Mouse (Mus musculus) stomach, adult 2 months (tissue): ENCODE results near the gene Stx3. TPM values are rescaled to one million over a fixed set of nuclear protein-coding genes. Genes with fewer than 3 reads are reported as not detected.

Experiments used
- polyA plus RNA-seq: library from polyadenylated mRNA; depleted of rRNA; stranded (reverse); fragments of >200 nt; gene quantifications from 2 replicates; pipeline ENCODE4 v1.2.3, GENCODE M21; 2012; rRNA removed

The Stx3 gene
- polyA plus RNA-seq = 7.2 and 10.5 TPM in 2 replicates

DNA sequence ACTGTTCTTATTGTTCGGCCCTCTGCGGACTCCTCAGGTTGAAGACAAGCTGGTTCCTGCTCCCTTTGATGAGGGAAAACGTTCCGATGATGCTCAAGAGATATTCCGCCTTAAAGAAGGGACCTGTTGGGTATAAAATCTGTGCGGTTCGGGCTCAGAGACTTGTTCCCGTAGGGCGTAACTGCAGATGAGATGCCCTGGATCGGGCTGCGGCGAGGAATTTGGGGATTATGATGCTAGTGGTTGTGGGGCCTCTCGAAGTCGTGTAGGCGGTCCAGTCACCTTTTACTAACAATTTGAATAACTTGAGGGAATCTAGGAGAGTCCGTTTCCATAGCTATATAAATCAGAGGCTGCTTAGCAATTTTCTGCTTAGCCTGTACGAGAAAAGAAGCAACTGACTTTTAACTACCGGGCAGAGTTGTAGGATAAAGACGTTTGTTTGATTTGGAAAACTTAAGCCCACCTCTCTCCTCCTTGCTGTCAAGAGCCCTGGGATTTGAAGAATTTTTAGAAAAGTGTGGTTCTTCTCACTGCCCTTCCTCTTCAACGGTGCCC, at the start of gene Stx3:
Gene Stx3 (minus strand): TSS at position 261 of the 558 bp plus-strand sequence.

DNA sequence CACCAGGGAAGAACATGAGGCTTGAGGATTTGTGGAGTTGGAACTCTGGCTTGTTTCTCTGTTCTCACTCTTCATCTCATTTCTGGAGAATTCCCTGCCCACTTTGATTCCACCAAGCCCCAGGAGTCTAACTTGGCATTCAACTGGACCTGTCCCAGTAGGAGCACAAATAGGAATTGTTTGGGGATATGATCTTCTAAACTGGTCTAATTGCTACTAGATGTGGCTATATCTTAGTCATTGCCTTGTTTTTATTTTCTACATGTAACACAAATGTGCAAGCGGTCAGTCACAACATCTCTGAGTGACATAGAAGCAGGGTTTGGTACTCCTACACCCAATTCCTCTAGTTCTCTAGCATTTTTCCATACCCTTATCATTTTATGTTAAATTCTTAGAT, 41.8 kb upstream of the Stx3 start, which contains the start of gene Olfr1418:
Gene Olfr1418 (minus strand): TSS at position 101 of the 400 bp plus-strand sequence.

GRCm38 (mm10) chr19:11839119-11839518, 19.9 kb upstream of the Stx3 start, which contains the start of gene Olfr1417:
Gene Olfr1417, minus strand, starts transcription at chr19:11839219.

GRCm38 (mm10) chr19:11770205-11770892, 48.9 kb downstream of the Stx3 start, which contains the start of gene Mrpl16:
Gene Mrpl16, plus strand, starts transcription at chr19:11770391.

GRCm38 (mm10) chr19:11747298-11747697, 71.9 kb downstream of the Stx3 start, which contains the start of gene Gif:
Gene Gif, plus strand, starts transcription at chr19:11747554.

Other genes with a start within 250 kb of the Stx3 start
- 0.17 and 0.59 TPM in 2 replicates for gene Ms4a6d, start 214.6 kb downstream of the Stx3 start, polyA plus RNA-seq
- gene Ms4a2, start 195.7 kb downstream of the Stx3 start, polyA plus RNA-seq = 0.06 TPM in 1 of 2 replicates, not detected in the other
- not detected in 2 replicates for gene Ms4a3, start 178.6 kb downstream of the Stx3 start, polyA plus RNA-seq
- not detected in 2 replicates for gene Oosp2, start 158.8 kb downstream of the Stx3 start, polyA plus RNA-seq
- not detected in 2 replicates for gene Oosp1, start 128.3 kb downstream of the Stx3 start, polyA plus RNA-seq
- not detected in 2 replicates for gene Oosp3, start 122.3 kb downstream of the Stx3 start, polyA plus RNA-seq
- gene Gif, start 71.8 kb downstream of the Stx3 start, polyA plus RNA-seq = 631 and 840 TPM in 2 replicates
- gene Mrpl16, start 49.0 kb downstream of the Stx3 start, polyA plus RNA-seq = 3.0 and 4.0 TPM in 2 replicates
- gene Olfr1417, start 19.8 kb upstream of the Stx3 start, polyA plus RNA-seq = not detected in 2 replicates
- gene Olfr1418, start 41.7 kb upstream of the Stx3 start, polyA plus RNA-seq = not detected in 2 replicates
- gene Olfr1419, start 55.7 kb upstream of the Stx3 start, polyA plus RNA-seq = not detected in 2 replicates
- not detected in 2 replicates for gene Olfr1420, start 67.2 kb upstream of the Stx3 start, polyA plus RNA-seq
- gene Patl1, start 93.0 kb upstream of the Stx3 start, polyA plus RNA-seq = 3.5 and 5.7 TPM in 2 replicates
- gene Osbp, start 146.5 kb upstream of the Stx3 start, polyA plus RNA-seq = 3.5 and 5.6 TPM in 2 replicates
- not detected in 2 replicates for gene Olfr1423, start 221.9 kb upstream of the Stx3 start, polyA plus RNA-seq
- not detected in 2 replicates for gene Olfr1424, start 243.3 kb upstream of the Stx3 start, polyA plus RNA-seq